Mouse (Mus musculus): ENCODE results near the gene Slc1a7. TPM values are rescaled to one million over a fixed set of nuclear protein-coding genes. Genes with fewer than 3 reads are reported as not detected.

Gene Slc1a7
- polyA plus RNA-seq, 2 experiments: 0.03 TPM; not detected in 1

- Histone ChIP-seq H3K4me3 (ENCODE audit: insufficient read depth in 1 of 2, low read depth in 2 of 2, low read length in 2 of 2) (no peak overlapping the region), H3K36me3 (replicated peaks; ENCODE audit: control insufficient read depth, insufficient read depth, low read depth) (no peaks in the 10 kb centered on the region), H3K4me1 (replicated peaks; ENCODE audit: control insufficient read depth in 2 of 2, insufficient read depth in 2 of 2, low read length in 1 of 2) (no peaks in the 10 kb centered on the region), H3K27me3 (ENCODE audit: control insufficient read depth, insufficient read depth, low read length) (no peaks in the 10 kb centered on the region), H3K9ac (replicated peaks) (no peak overlapping the region), H3K27ac (no peak overlapping the region), H3K4me2 (ENCODE audit: low read depth) (no peak overlapping the region), H3K9me3 (ENCODE audit: control insufficient read depth, low read length) (no peaks in the 10 kb centered on the region)
- ATAC-seq (ENCODE audit: insufficient read depth) (no peak), DNase-seq (ENCODE audit: low read depth in 3 of 3, low spot score in 3 of 3) (no peak)
- no peak for TF ChIP-seq CTCF (IDR thresholded peaks at IDR 0.05; ENCODE audit: low read depth)
- TF ChIP-seq EP300 (IDR thresholded peaks at IDR 0.05; ENCODE audit: low read depth): no peak
- WGBS (ENCODE audit: insufficient replicate concordance): 42% methylated on average over 13 of the region's 14 CpGs
These were observed 51.1 kb downstream of the Slc1a7 start for GRCm38 (mm10) chr4:108018961-108019921.

- TF ChIP-seq EP300 (IDR thresholded peaks at IDR 0.05; ENCODE audit: low read depth) (no peak), CTCF (IDR thresholded peaks at IDR 0.05; ENCODE audit: low read depth) (no peak)
- H3K4me3 ChIP-seq (ENCODE audit: insufficient read depth in 1 of 2, low read depth in 2 of 2, low read length in 2 of 2): no peak overlapping the region
- H3K27ac ChIP-seq: no peak overlapping the region
- no peak overlapping the region for H3K9ac ChIP-seq (replicated peaks)
- no peaks in the 10 kb centered on the region for H3K9me3 ChIP-seq (ENCODE audit: control insufficient read depth, low read length)
- ATAC-seq (ENCODE audit: insufficient read depth) (no peak), DNase-seq (ENCODE audit: low read depth in 3 of 3, low spot score in 3 of 3) (no peak)
- H3K36me3 ChIP-seq (replicated peaks; ENCODE audit: control insufficient read depth, insufficient read depth, low read depth): no peaks in the 10 kb centered on the region
- peaks cover 0 to 2% of the 10 kb centered on the region in 2 experiments; a peak in 1 of 4 replicates for H3K4me1 ChIP-seq (replicated peaks; ENCODE audit: control insufficient read depth in 2 of 2, insufficient read depth in 2 of 2, low read length in 1 of 2)
- no peaks in the 10 kb centered on the region for H3K27me3 ChIP-seq (ENCODE audit: control insufficient read depth, insufficient read depth, low read length)
- no peak overlapping the region for H3K4me2 ChIP-seq (ENCODE audit: low read depth)
- 64% methylated on average over 6 of the region's 6 CpGs for WGBS (ENCODE audit: insufficient replicate concordance)
These were observed 52.0 kb downstream of the Slc1a7 start for GRCm38 (mm10) chr4:108020178-108020577.

GRCm38 (mm10) chr4:108023186-108023585, 55.1 kb downstream of the Slc1a7 start:
- no peaks in the 10 kb centered on the region for H3K36me3 ChIP-seq (replicated peaks; ENCODE audit: control insufficient read depth, insufficient read depth, low read depth)
- no peaks in the 10 kb centered on the region for H3K9me3 ChIP-seq (ENCODE audit: control insufficient read depth, low read length)
- 58% methylated on average over 4 of the region's 4 CpGs for WGBS (ENCODE audit: insufficient replicate concordance)
- no peak overlapping the region for H3K9ac ChIP-seq (replicated peaks)
- no peak overlapping the region for H3K4me2 ChIP-seq (ENCODE audit: low read depth)
- no peaks in the 10 kb centered on the region for H3K27me3 ChIP-seq (ENCODE audit: control insufficient read depth, insufficient read depth, low read length)
- DNase-seq (ENCODE audit: low read depth in 3 of 3, low spot score in 3 of 3) (no peak), ATAC-seq (ENCODE audit: insufficient read depth) (no peak)
- H3K4me1 ChIP-seq (replicated peaks; ENCODE audit: control insufficient read depth in 2 of 2, insufficient read depth in 2 of 2, low read length in 1 of 2): peaks cover 10 to 17% of the 10 kb centered on the region in 2 experiments
- TF ChIP-seq EP300 (IDR thresholded peaks at IDR 0.05; ENCODE audit: low read depth): no peak
- no peak overlapping the region for H3K4me3 ChIP-seq (ENCODE audit: insufficient read depth in 1 of 2, low read depth in 2 of 2, low read length in 2 of 2)
- H3K27ac ChIP-seq: no peak overlapping the region

DNA sequence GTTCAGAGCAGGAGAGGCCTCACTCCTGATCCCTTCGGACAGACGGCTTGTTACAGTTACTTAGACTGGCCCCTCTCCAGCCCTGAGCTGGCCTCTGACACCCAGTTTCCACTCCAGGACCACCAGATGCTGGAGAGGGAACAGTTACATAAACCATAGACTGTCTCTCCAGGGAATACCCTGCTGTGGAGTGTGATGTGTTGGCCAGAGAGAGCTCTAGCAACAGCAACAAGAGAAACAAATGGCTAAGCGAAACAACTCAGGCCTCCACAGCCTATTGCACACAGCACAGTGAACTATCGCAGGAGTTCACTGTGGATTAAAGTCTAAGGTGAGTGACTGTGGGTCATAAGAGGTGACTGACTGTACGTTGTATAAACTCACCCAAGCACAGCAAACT, 56.5 kb downstream of the Slc1a7 start:
- WGBS (ENCODE audit: insufficient replicate concordance): 64% methylated on average over 5 of the region's 5 CpGs
- DNase-seq (ENCODE audit: low read depth in 3 of 3, low spot score in 3 of 3): no peak
- H3K4me2 ChIP-seq (ENCODE audit: low read depth): no peak overlapping the region; the same call in 1 of the 2 replicates

GRCm38 (mm10) chr4:108025269-108025668, 57.1 kb downstream of the Slc1a7 start:
- H3K4me2 ChIP-seq (ENCODE audit: low read depth): peak overlapping the region; percentile 52
- H3K9me3 ChIP-seq (ENCODE audit: control insufficient read depth, low read length): no peaks in the 10 kb centered on the region
- H3K4me3 ChIP-seq (ENCODE audit: insufficient read depth in 1 of 2, low read depth in 2 of 2, low read length in 2 of 2): peak overlapping the region; percentile 14 to 21; a peak in 1 of 4 replicates
- H3K36me3 ChIP-seq (replicated peaks; ENCODE audit: control insufficient read depth, insufficient read depth, low read depth): no peaks in the 10 kb centered on the region
- WGBS (ENCODE audit: insufficient replicate concordance): 4% methylated on average over 10 of the region's 10 CpGs
- no peak for TF ChIP-seq EP300 (IDR thresholded peaks at IDR 0.05; ENCODE audit: low read depth)
- no peak for TF ChIP-seq CTCF (IDR thresholded peaks at IDR 0.05; ENCODE audit: low read depth)
- no peak overlapping the region for H3K27ac ChIP-seq
- H3K27me3 ChIP-seq (ENCODE audit: control insufficient read depth, insufficient read depth, low read length): peaks cover 9% of the 10 kb centered on the region
- peak overlapping the region; percentile 34; the same call in 1 of the 2 replicates for H3K9ac ChIP-seq (replicated peaks)
- DNase-seq (ENCODE audit: low read depth in 3 of 3, low spot score in 3 of 3) (peak; percentile 38 to 45 (median 44)), ATAC-seq (ENCODE audit: insufficient read depth) (peak; percentile 47; the same call in 1 of the 2 replicates)
- H3K4me1 ChIP-seq (replicated peaks; ENCODE audit: control insufficient read depth in 2 of 2, insufficient read depth in 2 of 2, low read length in 1 of 2): peaks cover 10 to 17% of the 10 kb centered on the region in 2 experiments

More for the DNA sequence above, 56.5 kb downstream of the Slc1a7 start:
- Histone ChIP-seq H3K4me3 (ENCODE audit: insufficient read depth in 1 of 2, low read depth in 2 of 2, low read length in 2 of 2) (no peak overlapping the region), H3K27ac (no peak overlapping the region), H3K4me1 (replicated peaks; ENCODE audit: control insufficient read depth in 2 of 2, insufficient read depth in 2 of 2, low read length in 1 of 2) (peaks cover 10 to 17% of the 10 kb centered on the region in 2 experiments), H3K36me3 (replicated peaks; ENCODE audit: control insufficient read depth, insufficient read depth, low read depth) (no peaks in the 10 kb centered on the region), H3K9me3 (ENCODE audit: control insufficient read depth, low read length) (no peaks in the 10 kb centered on the region), H3K9ac (replicated peaks) (no peak overlapping the region), H3K27me3 (ENCODE audit: control insufficient read depth, insufficient read depth, low read length) (peaks cover 4% of the 10 kb centered on the region)
- no peak for ATAC-seq (ENCODE audit: insufficient read depth)
- TF ChIP-seq EP300 (IDR thresholded peaks at IDR 0.05; ENCODE audit: low read depth) (no peak), CTCF (IDR thresholded peaks at IDR 0.05; ENCODE audit: low read depth) (no peak)
